Mouse (Mus musculus): ENCODE measurements at regions not wholly inside any gene's neighbourhood (a gene's known extent, or its start where the extent isn't known, plus 50 kb on each side); places are given as distances from the start of the nearest gene placed in this dataset.

GRCm38 (mm10) chr6:52435358-52435757 lies 122.1 kb downstream of the Evx1 start:
- no peak for ATAC-seq (replicated peaks; ENCODE audit: low FRiP score)
- H3K27me3 ChIP-seq = no peaks in the 10 kb centered on the region
- H3K9me3 ChIP-seq (replicated peaks) = no peaks in the 10 kb centered on the region
- H3K4me3 ChIP-seq (replicated peaks) = no peak overlapping the region
- no peak overlapping the region for H3K9ac ChIP-seq
- H3K27ac ChIP-seq = no peak overlapping the region
- 83% methylated on average over 5 of the region's 5 CpGs for WGBS
- H3K4me2 ChIP-seq = no peak overlapping the region
- H3K4me1 ChIP-seq = no peaks in the 10 kb centered on the region
- H3K36me3 ChIP-seq = no peaks in the 10 kb centered on the region

- Histone ChIP-seq H3K27me3 (peaks cover 9% of the 10 kb centered on the region), H3K4me2 (no peak overlapping the region), H3K4me3 (replicated peaks) (no peak overlapping the region), H3K27ac (no peak overlapping the region), H3K4me1 (peaks cover 5% of the 10 kb centered on the region), H3K9me3 (replicated peaks) (no peaks in the 10 kb centered on the region), H3K9ac (no peak overlapping the region), H3K36me3 (no peaks in the 10 kb centered on the region)
- 33% methylated on average over 8 of the region's 8 CpGs for WGBS
- no peak for ATAC-seq (replicated peaks; ENCODE audit: low FRiP score)
Measured at GRCm38 (mm10) chr6:52438366-52438765, 125.1 kb downstream of the Evx1 start.

- Histone ChIP-seq H3K9ac (no peak overlapping the region), H3K9me3 (replicated peaks) (no peaks in the 10 kb centered on the region), H3K36me3 (no peaks in the 10 kb centered on the region), H3K4me2 (no peak overlapping the region), H3K27me3 (peaks cover 17% of the 10 kb centered on the region), H3K27ac (no peak overlapping the region), H3K4me1 (peaks cover 11% of the 10 kb centered on the region), H3K4me3 (replicated peaks) (no peak overlapping the region)
- 85% methylated on average over 7 of the region's 7 CpGs for WGBS
- no peak for ATAC-seq (replicated peaks; ENCODE audit: low FRiP score)
Measured at GRCm38 (mm10) chr6:52439204-52439603, 125.9 kb downstream of the Evx1 start.

GRCm38 (mm10) chr6:52440160-52440559 lies 126.9 kb downstream of the Evx1 start:
- Histone ChIP-seq H3K4me2 (no peak overlapping the region), H3K4me3 (replicated peaks) (no peak overlapping the region), H3K9ac (no peak overlapping the region), H3K36me3 (no peaks in the 10 kb centered on the region), H3K4me1 (peaks cover 11% of the 10 kb centered on the region), H3K9me3 (replicated peaks) (no peaks in the 10 kb centered on the region), H3K27me3 (peaks cover 24% of the 10 kb centered on the region), H3K27ac (no peak overlapping the region)
- WGBS = 61% methylated on average over 3 of the region's 3 CpGs
- ATAC-seq (replicated peaks; ENCODE audit: low FRiP score) = no peak

DNA sequence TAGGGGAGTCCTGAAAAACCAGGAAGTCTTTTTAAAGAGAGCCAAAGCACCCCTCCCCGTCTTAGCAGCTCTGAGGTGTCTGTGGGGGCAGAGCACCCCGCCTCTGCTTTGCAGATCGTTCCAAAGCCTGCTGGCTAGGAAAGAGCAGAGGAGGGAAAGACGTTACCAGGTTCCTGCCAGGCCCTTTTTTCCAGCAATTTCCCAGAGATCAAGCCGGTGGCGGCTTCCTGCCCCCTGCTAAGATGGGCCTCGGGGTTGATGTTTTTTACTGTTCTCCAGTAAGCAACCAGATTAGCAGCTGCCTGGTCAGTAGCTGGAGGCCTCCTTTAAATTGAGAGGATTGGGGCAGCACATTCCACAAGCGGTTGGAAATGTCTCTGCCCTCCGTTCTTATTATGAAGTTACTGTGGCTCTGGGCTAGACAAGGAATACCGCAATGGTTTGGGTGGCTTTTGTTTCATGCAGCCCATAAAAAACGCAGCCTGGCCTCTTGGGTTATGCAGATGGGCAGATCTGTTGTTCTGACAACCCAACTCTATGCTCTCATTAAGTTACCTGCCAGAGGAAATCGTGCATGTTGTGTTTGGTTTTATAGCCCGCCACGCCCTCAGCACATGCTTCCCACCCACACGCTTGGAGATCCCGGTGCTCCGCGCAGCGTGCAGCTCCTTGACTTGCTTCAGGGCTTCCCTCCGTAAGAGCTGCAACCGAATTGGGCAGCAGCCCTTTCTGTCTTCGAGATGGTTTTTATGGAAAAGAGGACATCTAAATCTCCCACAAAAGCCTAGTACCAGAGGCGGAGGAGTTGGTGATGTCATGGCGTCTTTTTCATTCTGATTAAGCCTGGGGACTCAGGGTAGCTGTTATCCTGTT lies 130.1 kb downstream of the Evx1 start:
- no peak for ATAC-seq (replicated peaks; ENCODE audit: low FRiP score)
- Histone ChIP-seq H3K27me3 (peaks cover 24% of the 10 kb centered on the region), H3K36me3 (no peaks in the 10 kb centered on the region), H3K27ac (no peak overlapping the region), H3K9ac (0 out of 2 replicates have a peak overlapping the region, but pooled peaks have one; percentile 0), H3K9me3 (replicated peaks) (no peaks in the 10 kb centered on the region), H3K4me1 (peaks cover 11% of the 10 kb centered on the region), H3K4me3 (replicated peaks) (peak overlapping the region; percentile 24), H3K4me2 (peak overlapping the region; percentile 57)
- 20% methylated on average over 24 of the region's 24 CpGs for WGBS

GRCm38 (mm10) chr6:52458828-52459227 lies 145.5 kb downstream of the Evx1 start:
- WGBS = 81% methylated on average over 11 of the region's 11 CpGs
- no peak for ATAC-seq (replicated peaks; ENCODE audit: low FRiP score)
- H3K4me2 ChIP-seq = no peak overlapping the region

GRCm38 (mm10) chr6:52461186-52461585 lies 147.9 kb downstream of the Evx1 start:
- ATAC-seq (replicated peaks; ENCODE audit: low FRiP score) = no peak

More at GRCm38 (mm10) chr6:52458828-52459227, 145.5 kb downstream of the Evx1 start:
- Histone ChIP-seq H3K36me3 (no peaks in the 10 kb centered on the region), H3K27ac (no peak overlapping the region), H3K9ac (no peak overlapping the region), H3K9me3 (replicated peaks) (no peaks in the 10 kb centered on the region), H3K27me3 (no peaks in the 10 kb centered on the region), H3K4me1 (peaks cover 3% of the 10 kb centered on the region; the same call in 1 of the 2 replicates), H3K4me3 (replicated peaks) (no peak overlapping the region)

DNA sequence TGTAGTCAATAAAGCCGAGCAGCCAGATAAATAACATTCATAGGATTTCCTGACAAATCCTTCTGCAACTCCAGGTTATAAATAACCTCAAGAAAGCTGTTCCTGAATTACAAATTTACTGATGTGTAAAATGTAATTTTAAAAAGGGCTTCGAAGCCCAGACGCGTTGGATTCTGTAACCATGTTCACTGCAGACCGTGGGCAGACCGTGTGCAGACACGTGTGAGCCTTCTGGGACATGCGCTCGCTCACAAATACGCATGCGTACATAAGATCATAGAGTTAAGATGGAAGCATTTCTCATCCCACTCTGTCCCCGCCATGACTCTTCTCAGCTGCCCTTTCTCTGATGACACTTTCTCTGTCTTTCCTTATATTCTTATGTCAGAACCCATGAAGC lies 150.1 kb downstream of the Evx1 start:
- no peaks in the 10 kb centered on the region for H3K27me3 ChIP-seq
- no peak overlapping the region for H3K9ac ChIP-seq
- no peak for ATAC-seq (replicated peaks; ENCODE audit: low FRiP score)
- no peaks in the 10 kb centered on the region for H3K36me3 ChIP-seq
- no peak overlapping the region for H3K4me3 ChIP-seq (replicated peaks)
- H3K27ac ChIP-seq = no peak overlapping the region
- H3K4me1 ChIP-seq = 0 out of 2 replicates have a peak, but pooled peaks cover 3% of the 10 kb centered on the region
- 75% methylated on average over 12 of the region's 12 CpGs for WGBS
- no peaks in the 10 kb centered on the region for H3K9me3 ChIP-seq (replicated peaks)
- no peak overlapping the region for H3K4me2 ChIP-seq

More at GRCm38 (mm10) chr6:52461186-52461585, 147.9 kb downstream of the Evx1 start:
- WGBS = 84% methylated on average over 2 of the region's 2 CpGs
- no peak overlapping the region for H3K4me2 ChIP-seq
- no peaks in the 10 kb centered on the region for H3K36me3 ChIP-seq
- no peaks in the 10 kb centered on the region for H3K9me3 ChIP-seq (replicated peaks)
- no peak overlapping the region for H3K27ac ChIP-seq
- no peaks in the 10 kb centered on the region for H3K27me3 ChIP-seq
- H3K4me1 ChIP-seq = peaks cover 3% of the 10 kb centered on the region; the same call in 1 of the 2 replicates
- no peak overlapping the region for H3K9ac ChIP-seq
- no peak overlapping the region for H3K4me3 ChIP-seq (replicated peaks)

DNA sequence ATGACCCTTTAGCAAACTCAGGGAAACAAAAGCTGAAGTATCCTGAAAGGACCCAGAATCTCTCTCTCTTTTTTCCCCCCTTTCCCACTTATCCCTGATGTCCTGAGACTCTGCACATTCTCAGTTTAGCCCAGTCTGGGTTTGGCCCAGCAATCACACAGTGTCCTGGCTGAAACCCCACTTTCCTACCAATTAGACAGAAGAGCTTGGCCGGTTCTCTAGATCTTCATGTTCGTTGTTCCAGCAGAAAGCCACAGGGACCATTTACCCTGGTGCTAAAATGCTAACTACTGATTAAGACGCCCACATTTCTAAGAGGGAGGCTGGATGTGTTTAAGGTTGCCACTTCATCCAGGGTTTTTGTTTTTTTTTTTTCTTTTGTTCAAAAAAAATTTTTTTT lies 151.3 kb downstream of the Evx1 start:
- Histone ChIP-seq H3K4me2 (no peak overlapping the region), H3K4me1 (0 out of 2 replicates have a peak, but pooled peaks cover 3% of the 10 kb centered on the region), H3K4me3 (replicated peaks) (no peak overlapping the region), H3K9me3 (replicated peaks) (no peaks in the 10 kb centered on the region), H3K36me3 (no peaks in the 10 kb centered on the region), H3K9ac (no peak overlapping the region), H3K27me3 (no peaks in the 10 kb centered on the region), H3K27ac (no peak overlapping the region)
- no peak for ATAC-seq (replicated peaks; ENCODE audit: low FRiP score)
- 66% methylated on average over 3 of the region's 3 CpGs for WGBS

DNA sequence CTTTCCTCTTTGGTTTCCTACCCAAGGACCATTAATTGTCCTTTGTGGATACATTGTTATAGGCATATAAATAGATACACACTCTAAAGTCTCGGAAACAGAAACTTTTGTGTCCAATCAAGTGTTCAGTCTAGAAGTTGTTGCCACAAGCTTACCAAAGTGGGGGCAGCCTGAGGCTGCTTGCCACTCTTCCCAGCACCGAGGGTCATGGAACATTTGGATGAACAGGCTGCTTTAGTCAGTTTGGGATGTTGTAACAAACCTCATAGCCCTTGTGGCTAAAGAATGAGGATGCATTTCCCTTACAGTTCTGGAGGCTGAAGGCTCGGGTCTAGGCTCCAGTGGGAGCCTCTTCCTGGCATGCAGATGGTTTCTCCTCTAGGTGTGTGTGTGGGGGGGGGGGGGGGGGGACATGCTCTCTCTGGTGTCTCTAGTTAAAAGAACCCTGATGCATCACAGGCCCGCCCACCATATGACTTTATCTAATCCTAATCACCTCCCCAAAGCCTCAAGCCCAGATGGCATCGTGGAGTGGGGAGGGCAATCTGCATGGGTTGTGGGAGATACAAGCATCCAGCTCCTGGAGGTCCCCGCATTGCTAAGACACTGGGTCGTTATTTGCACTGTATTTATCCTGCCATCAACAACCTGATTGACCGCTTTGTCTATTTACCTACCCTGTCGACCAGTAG lies 152.7 kb downstream of the Evx1 start:
- 88% methylated on average over 9 of the region's 9 CpGs for WGBS
- H3K9me3 ChIP-seq (replicated peaks) = no peaks in the 10 kb centered on the region
- H3K27me3 ChIP-seq = peaks cover 1% of the 10 kb centered on the region; the same call in 1 of the 2 replicates
- H3K4me2 ChIP-seq = no peak overlapping the region
- H3K36me3 ChIP-seq = no peaks in the 10 kb centered on the region
- no peak overlapping the region for H3K9ac ChIP-seq
- H3K27ac ChIP-seq = no peak overlapping the region
- ATAC-seq (replicated peaks; ENCODE audit: low FRiP score) = no peak
- H3K4me3 ChIP-seq (replicated peaks) = no peak overlapping the region
- 0 out of 2 replicates have a peak, but pooled peaks cover 3% of the 10 kb centered on the region for H3K4me1 ChIP-seq

DNA sequence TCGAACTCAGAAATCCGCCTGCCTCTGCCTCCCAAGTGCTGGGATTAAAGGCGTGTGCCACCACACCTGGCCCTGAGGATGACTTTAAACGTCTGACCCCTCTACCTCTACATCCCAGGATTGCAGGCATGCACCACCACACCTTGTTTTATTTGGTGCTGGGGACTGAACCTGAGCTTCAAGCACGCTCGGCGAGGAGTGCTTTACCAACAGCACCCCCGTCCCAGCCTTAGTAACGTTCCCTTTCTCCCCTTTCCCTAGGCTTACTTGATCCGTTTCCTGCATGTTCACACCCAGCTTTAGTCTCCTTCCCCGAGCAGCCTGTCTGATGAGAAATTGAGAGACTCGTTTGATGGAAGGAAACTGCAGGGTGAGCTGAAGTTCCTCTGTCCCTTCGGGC lies 157.5 kb downstream of the Evx1 start:
- peaks cover 3% of the 10 kb centered on the region; the same call in 1 of the 2 replicates for H3K27me3 ChIP-seq
- H3K4me3 ChIP-seq (replicated peaks) = no peak overlapping the region
- 75% methylated on average over 13 of the region's 13 CpGs for WGBS
- H3K36me3 ChIP-seq = no peaks in the 10 kb centered on the region
- H3K27ac ChIP-seq = no peak overlapping the region
- no peak overlapping the region for H3K9ac ChIP-seq
- ATAC-seq (replicated peaks; ENCODE audit: low FRiP score) = no peak
- H3K4me2 ChIP-seq = no peak overlapping the region
- H3K4me1 ChIP-seq = no peaks in the 10 kb centered on the region
- no peaks in the 10 kb centered on the region for H3K9me3 ChIP-seq (replicated peaks)

DNA sequence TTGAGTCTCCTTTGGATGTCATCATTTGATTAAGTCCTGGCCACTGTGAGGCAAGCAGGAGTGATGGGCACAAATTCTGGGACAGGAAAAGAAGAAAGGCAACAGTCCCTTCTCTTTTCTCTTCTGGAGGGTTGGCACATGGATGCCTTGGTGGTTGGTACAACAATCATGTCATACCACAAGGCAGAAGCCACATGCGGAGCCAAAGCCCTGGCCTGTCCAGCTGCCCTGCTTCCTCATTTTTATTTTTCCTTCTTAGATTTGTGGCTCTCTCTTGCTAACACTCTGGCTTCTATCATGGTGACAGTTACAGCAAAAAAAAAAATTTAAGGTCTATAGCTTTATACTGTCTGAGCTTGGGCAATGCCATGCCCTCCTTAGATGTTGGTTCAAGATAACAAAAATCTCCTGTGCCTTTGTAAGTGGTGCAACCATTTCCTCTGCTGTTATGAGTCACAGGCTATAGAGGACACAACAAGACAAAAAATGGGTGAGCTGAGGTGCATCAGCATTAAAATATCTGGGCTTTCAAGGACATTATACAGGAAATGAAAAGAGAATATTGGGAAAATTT lies 158.2 kb downstream of the Evx1 start:
- H3K36me3 ChIP-seq = no peaks in the 10 kb centered on the region
- no peak overlapping the region for H3K27ac ChIP-seq
- H3K4me3 ChIP-seq (replicated peaks) = no peak overlapping the region
- no peak for ATAC-seq (replicated peaks; ENCODE audit: low FRiP score)
- no peaks in the 10 kb centered on the region for H3K9me3 ChIP-seq (replicated peaks)
- 86% methylated on average over 1 of the region's 1 CpGs for WGBS
- peaks cover 3% of the 10 kb centered on the region; the same call in 1 of the 2 replicates for H3K27me3 ChIP-seq
- no peak overlapping the region for H3K9ac ChIP-seq
- no peak overlapping the region for H3K4me2 ChIP-seq
- 0 out of 2 replicates have a peak, but pooled peaks cover 2% of the 10 kb centered on the region for H3K4me1 ChIP-seq

All from kidney, embryonic 15.5 days (tissue).